Mouse (Mus musculus): ENCODE measurements around the gene Tmem245. TPM values are rescaled to one million over a fixed set of nuclear protein-coding genes. Genes with fewer than 3 reads are reported as not detected.

Tmem245 gene
- total RNA-seq (2014; rRNA removed), result 14.0 and 24.7 TPM in 2 replicates
- polyA plus RNA-seq (2015; fragmentation: Nextera tagmentation; extraction: Ambion mirVana), result 4.2 and 9.8 TPM in 2 replicates

- TF ChIP-seq CTCF (IDR thresholded peaks at IDR 0.05; ENCODE audit: low read depth), result no peak
- H3K4me2 ChIP-seq (ENCODE audit: low read depth), result peak within 1 kb of the TSS; percentile 93
- peak; percentile 94 for DNase-seq
- H3K36me3 ChIP-seq (ENCODE audit: insufficient read depth), result no peaks in the 10 kb centered on the region
- WGBS, result 1% methylated on average over 107 of the region's 107 CpGs
- peak within 1 kb of the TSS; percentile 91 for H3K27ac ChIP-seq (ENCODE audit: low read depth, low read length)
- no peaks in the 10 kb centered on the region for H3K9me3 ChIP-seq (ENCODE audit: low read length)
- no peaks in the 10 kb centered on the region for H3K27me3 ChIP-seq (ENCODE audit: insufficient read depth, low read length)
- peak within 1 kb of the TSS; percentile 92 for H3K4me3 ChIP-seq (ENCODE audit: low read depth, low read length)
- H3K9ac ChIP-seq, result peak within 1 kb of the TSS; percentile 83
- peak; percentile 98 for ATAC-seq
- peaks cover 7% of the 10 kb centered on the region for H3K4me1 ChIP-seq (ENCODE audit: insufficient read depth)
These were observed at the start of gene Tmem245 for GRCm38 (mm10) chr4:56946641-56947640. Gene Tmem245 (minus strand): TSS chr4:56947437.

GRCm38 (mm10) chr4:56993331-56993730, 46.1 kb upstream of the Tmem245 start:
- H3K4me2 ChIP-seq (ENCODE audit: low read depth), result no peak overlapping the region
- H3K27me3 ChIP-seq (ENCODE audit: insufficient read depth, low read length), result no peaks in the 10 kb centered on the region
- ATAC-seq, result no peak
- H3K9ac ChIP-seq, result no peak overlapping the region
- 81% methylated on average over 7 of the region's 7 CpGs for WGBS
- H3K4me1 ChIP-seq (ENCODE audit: insufficient read depth), result no peaks in the 10 kb centered on the region
- no peak overlapping the region for H3K4me3 ChIP-seq (ENCODE audit: low read depth, low read length)
- H3K9me3 ChIP-seq (ENCODE audit: low read length), result no peaks in the 10 kb centered on the region
- TF ChIP-seq CTCF (IDR thresholded peaks at IDR 0.05; ENCODE audit: low read depth), result no peak
- no peak for DNase-seq
- no peaks in the 10 kb centered on the region for H3K36me3 ChIP-seq (ENCODE audit: insufficient read depth)
- no peak overlapping the region for H3K27ac ChIP-seq (ENCODE audit: low read depth, low read length)

- ATAC-seq (no peak), DNase-seq (no peak)
- H3K9me3 ChIP-seq (ENCODE audit: low read length), result no peaks in the 10 kb centered on the region
- H3K4me1 ChIP-seq (ENCODE audit: insufficient read depth), result no peaks in the 10 kb centered on the region
- no peak for TF ChIP-seq CTCF (IDR thresholded peaks at IDR 0.05; ENCODE audit: low read depth)
- H3K4me2 ChIP-seq (ENCODE audit: low read depth), result no peak overlapping the region
- no peak overlapping the region for H3K27ac ChIP-seq (ENCODE audit: low read depth, low read length)
- H3K4me3 ChIP-seq (ENCODE audit: low read depth, low read length), result no peak overlapping the region
- H3K36me3 ChIP-seq (ENCODE audit: insufficient read depth), result no peaks in the 10 kb centered on the region
- WGBS, result 56% methylated on average over 2 of the region's 2 CpGs
- H3K27me3 ChIP-seq (ENCODE audit: insufficient read depth, low read length), result no peaks in the 10 kb centered on the region
- no peak overlapping the region for H3K9ac ChIP-seq
These were observed 44.7 kb upstream of the Tmem245 start for GRCm38 (mm10) chr4:56991951-56992350.

GRCm38 (mm10) chr4:56990215-56990584, 43.0 kb upstream of the Tmem245 start, which contains the start of gene Frrs1l:
Gene Frrs1l (minus strand): TSS chr4:56990391.
- no peak for TF ChIP-seq CTCF (IDR thresholded peaks at IDR 0.05; ENCODE audit: low read depth)
- no peaks in the 10 kb centered on the region for H3K9me3 ChIP-seq (ENCODE audit: low read length)
- peak; percentile 78 for DNase-seq
- no peaks in the 10 kb centered on the region for H3K27me3 ChIP-seq (ENCODE audit: insufficient read depth, low read length)
- H3K36me3 ChIP-seq (ENCODE audit: insufficient read depth), result no peaks in the 10 kb centered on the region
- WGBS, result under 1% methylated on average over 31 of the region's 44 CpGs
- ATAC-seq, result peak; percentile 93
- peak within 1 kb of the TSS; percentile 81 for H3K9ac ChIP-seq
- peak within 1 kb of the TSS; percentile 75 for H3K4me3 ChIP-seq (ENCODE audit: low read depth, low read length)
- H3K27ac ChIP-seq (ENCODE audit: low read depth, low read length), result peak within 1 kb of the TSS; percentile 89
- H3K4me2 ChIP-seq (ENCODE audit: low read depth), result peak within 1 kb of the TSS; percentile 81
- H3K4me1 ChIP-seq (ENCODE audit: insufficient read depth), result no peaks in the 10 kb centered on the region

- peak overlapping the region; percentile 81 for H3K4me2 ChIP-seq (ENCODE audit: low read depth)
- peak overlapping the region; percentile 81 for H3K9ac ChIP-seq
- no peak for TF ChIP-seq CTCF (IDR thresholded peaks at IDR 0.05; ENCODE audit: low read depth)
- WGBS, result 2% methylated on average over 45 of the region's 45 CpGs
- H3K4me3 ChIP-seq (ENCODE audit: low read depth, low read length), result peak overlapping the region; percentile 75
- DNase-seq (peak; percentile 77), ATAC-seq (peak; percentile 85)
- H3K9me3 ChIP-seq (ENCODE audit: low read length), result no peaks in the 10 kb centered on the region
- no peaks in the 10 kb centered on the region for H3K36me3 ChIP-seq (ENCODE audit: insufficient read depth)
- H3K27me3 ChIP-seq (ENCODE audit: insufficient read depth, low read length), result no peaks in the 10 kb centered on the region
- peak overlapping the region; percentile 89 for H3K27ac ChIP-seq (ENCODE audit: low read depth, low read length)
- H3K4me1 ChIP-seq (ENCODE audit: insufficient read depth), result no peaks in the 10 kb centered on the region
These were observed 42.4 kb upstream of the Tmem245 start for GRCm38 (mm10) chr4:56989431-56990214.

- Histone ChIP-seq H3K9me3 (ENCODE audit: low read length) (no peaks in the 10 kb centered on the region), H3K4me2 (ENCODE audit: low read depth) (no peak overlapping the region), H3K9ac (no peak overlapping the region), H3K4me1 (ENCODE audit: insufficient read depth) (no peaks in the 10 kb centered on the region), H3K4me3 (ENCODE audit: low read depth, low read length) (no peak overlapping the region), H3K36me3 (ENCODE audit: insufficient read depth) (peaks cover 33% of the 10 kb centered on the region), H3K27ac (ENCODE audit: low read depth, low read length) (no peak overlapping the region), H3K27me3 (ENCODE audit: insufficient read depth, low read length) (no peaks in the 10 kb centered on the region)
- no peak for TF ChIP-seq CTCF (IDR thresholded peaks at IDR 0.05; ENCODE audit: low read depth)
- WGBS, result 76% methylated on average over 7 of the region's 7 CpGs
- ATAC-seq, result no peak
- DNase-seq, result no peak
These were observed 18.4 kb upstream of the Tmem245 start for GRCm38 (mm10) chr4:56965586-56966179.

Measured in forebrain, postnatal 0 days (tissue).